Mouse (Mus musculus) limb, embryonic 12.5 days (tissue): ENCODE measurements around the gene Slc15a3. TPM values are rescaled to one million over a fixed set of nuclear protein-coding genes. Genes with fewer than 3 reads are reported as not detected.

Experiments
- ATAC-seq: fragments of 200-750 bp; cut with Nextera tagmentation; 2 replicates; pipeline ENCODE4 v1.8.0; 2017; ENCODE audit warnings: low read depth, moderate TSS enrichment; ENCODE audit not compliant: insufficient number of reproducible peaks, insufficient read depth, low FRiP score, low TSS enrichment
- H3K27ac ChIP-seq: fragments of 300-500 bp; sonication (generic); 2 replicates; pipeline ENCODE4 v1.5.1; 2016; ENCODE audit warnings: mild to moderate bottlenecking, moderate library complexity
- H3K27me3 ChIP-seq: fragments of 300-500 bp; sonication (generic); 2 replicates; pipeline ENCODE4 v1.6.1; 2016; ENCODE audit warnings: mild to moderate bottlenecking, moderate library complexity
- H3K36me3 ChIP-seq: fragments of 300-500 bp; sonication (generic); 2 replicates; pipeline ENCODE4 v1.6.1; 2016; ENCODE audit warnings: mild to moderate bottlenecking, moderate library complexity
- H3K4me1 ChIP-seq: fragments of 300-500 bp; sonication (generic); replicated peaks from 2 replicates; pipeline ENCODE4 v1.6.1; 2016
- H3K4me2 ChIP-seq: fragments of 300-500 bp; sonication (generic); 2 replicates; pipeline ENCODE4 v1.6.1; 2016; ENCODE audit warnings: mild to moderate bottlenecking, moderate library complexity
- H3K4me3 ChIP-seq: fragments of 300-500 bp; sonication (generic); replicated peaks from 2 replicates; pipeline ENCODE4 v1.5.1; 2016; ENCODE audit warnings: mild to moderate bottlenecking
- H3K9ac ChIP-seq: fragments of 300-500 bp; sonication (generic); replicated peaks from 2 replicates; pipeline ENCODE4 v1.6.1; 2016; ENCODE audit warnings: mild to moderate bottlenecking, moderate library complexity
- H3K9me3 ChIP-seq: fragments of 300-500 bp; sonication (generic); 2 replicates; pipeline ENCODE4 v1.6.1; 2016; ENCODE audit warnings: mild to moderate bottlenecking, moderate library complexity
- WGBS: fragments of 180-500 bp; shearing (Covaris S2); methylation state at CpG from one replicate; pipeline ENCODE4 v1.1.7; 2016; 5-methylcytosine and 5-hydroxymethylcytosine counted together
- polyA plus RNA-seq: library from polyadenylated mRNA; unstranded; fragments of >200 nt; fragmentation: Nextera tagmentation; extraction: Ambion mirVana; gene quantifications from 2 replicates; pipeline ENCODE4 v1.2.1, GENCODE M21; 2016

The Slc15a3 gene
- 0.23 and 0.44 TPM in 2 replicates for polyA plus RNA-seq

- 74% methylated on average over 15 of the region's 15 CpGs for WGBS
- Histone ChIP-seq H3K9me3 (no peaks in the 10 kb centered on the region), H3K4me2 (no peak within 1 kb of the TSS), H3K27ac (no peak within 1 kb of the TSS), H3K4me1 (no peaks in the 10 kb centered on the region), H3K9ac (no peak within 1 kb of the TSS), H3K27me3 (peaks cover 10% of the 10 kb centered on the region), H3K36me3 (no peaks in the 10 kb centered on the region), H3K4me3 (no peak within 1 kb of the TSS)
- no peak for ATAC-seq
Measured at GRCm38 (mm10) chr19:10839010-10839892, at the start of gene Slc15a3. Slc15a3 (plus strand) TSS chr19:10839727.

- Histone ChIP-seq H3K4me2 (no peak overlapping the region), H3K36me3 (no peaks in the 10 kb centered on the region), H3K9me3 (no peaks in the 10 kb centered on the region), H3K4me3 (no peak overlapping the region), H3K4me1 (peaks cover 4% of the 10 kb centered on the region; the same call in 1 of the 2 replicates), H3K27ac (no peak overlapping the region), H3K9ac (no peak overlapping the region), H3K27me3 (no peaks in the 10 kb centered on the region; the same call in 1 of the 2 replicates)
- 77% methylated on average over 9 of the region's 9 CpGs for WGBS
- ATAC-seq = no peak
Measured at GRCm38 (mm10) chr19:10790323-10790722, 49.2 kb upstream of the Slc15a3 start.

GRCm38 (mm10) chr19:10793044-10793443, 46.5 kb upstream of the Slc15a3 start:
- Histone ChIP-seq H3K27ac (no peak overlapping the region), H3K27me3 (no peaks in the 10 kb centered on the region; the same call in 1 of the 2 replicates), H3K9ac (no peak overlapping the region), H3K4me1 (0 out of 2 replicates have a peak, but pooled peaks cover 5% of the 10 kb centered on the region), H3K4me2 (no peak overlapping the region), H3K4me3 (no peak overlapping the region), H3K36me3 (no peaks in the 10 kb centered on the region), H3K9me3 (no peaks in the 10 kb centered on the region)
- ATAC-seq = no peak
- WGBS = 32% methylated on average over 3 of the region's 3 CpGs

- Histone ChIP-seq H3K9me3 (no peaks in the 10 kb centered on the region), H3K36me3 (no peaks in the 10 kb centered on the region), H3K9ac (no peak overlapping the region), H3K27ac (no peak overlapping the region), H3K27me3 (no peaks in the 10 kb centered on the region; the same call in 1 of the 2 replicates), H3K4me3 (no peak overlapping the region), H3K4me1 (0 out of 2 replicates have a peak, but pooled peaks cover 5% of the 10 kb centered on the region), H3K4me2 (no peak overlapping the region)
- ATAC-seq = no peak
- 86% methylated on average over 1 of the region's 1 CpGs for WGBS
Measured at GRCm38 (mm10) chr19:10794916-10795315, 44.6 kb upstream of the Slc15a3 start.

GRCm38 (mm10) chr19:10798576-10798975, 41.0 kb upstream of the Slc15a3 start:
- H3K4me1 ChIP-seq = 0 out of 2 replicates have a peak, but pooled peaks cover 5% of the 10 kb centered on the region
- no peaks in the 10 kb centered on the region for H3K9me3 ChIP-seq
- no peak for ATAC-seq
- 71% methylated on average over 10 of the region's 10 CpGs for WGBS
- H3K27ac ChIP-seq = no peak overlapping the region
- no peak overlapping the region for H3K4me2 ChIP-seq
- no peaks in the 10 kb centered on the region for H3K36me3 ChIP-seq
- no peak overlapping the region for H3K4me3 ChIP-seq
- H3K27me3 ChIP-seq = no peaks in the 10 kb centered on the region; the same call in 1 of the 2 replicates
- H3K9ac ChIP-seq = no peak overlapping the region

GRCm38 (mm10) chr19:10799155-10799554, 40.4 kb upstream of the Slc15a3 start:
- WGBS = 92% methylated on average over 17 of the region's 17 CpGs
- no peak overlapping the region for H3K4me3 ChIP-seq
- H3K36me3 ChIP-seq = no peaks in the 10 kb centered on the region
- H3K9me3 ChIP-seq = no peaks in the 10 kb centered on the region
- H3K9ac ChIP-seq = no peak overlapping the region
- H3K27me3 ChIP-seq = no peaks in the 10 kb centered on the region; the same call in 1 of the 2 replicates
- H3K27ac ChIP-seq = no peak overlapping the region
- no peak for ATAC-seq
- H3K4me2 ChIP-seq = no peak overlapping the region
- 0 out of 2 replicates have a peak, but pooled peaks cover 5% of the 10 kb centered on the region for H3K4me1 ChIP-seq

- H3K27ac ChIP-seq = no peak overlapping the region
- 83% methylated on average over 6 of the region's 6 CpGs for WGBS
- no peaks in the 10 kb centered on the region for H3K4me1 ChIP-seq
- no peaks in the 10 kb centered on the region; the same call in 1 of the 2 replicates for H3K27me3 ChIP-seq
- no peak overlapping the region for H3K4me3 ChIP-seq
- no peak overlapping the region for H3K9ac ChIP-seq
- H3K4me2 ChIP-seq = no peak overlapping the region
- no peaks in the 10 kb centered on the region for H3K36me3 ChIP-seq
- no peak for ATAC-seq
- H3K9me3 ChIP-seq = no peaks in the 10 kb centered on the region
Measured at GRCm38 (mm10) chr19:10801070-10801469, 38.5 kb upstream of the Slc15a3 start.

- Histone ChIP-seq H3K36me3 (no peaks in the 10 kb centered on the region), H3K27me3 (no peaks in the 10 kb centered on the region; the same call in 1 of the 2 replicates), H3K9me3 (no peaks in the 10 kb centered on the region), H3K9ac (no peak overlapping the region), H3K4me2 (no peak overlapping the region), H3K4me1 (no peaks in the 10 kb centered on the region), H3K4me3 (no peak overlapping the region), H3K27ac (no peak overlapping the region)
- 91% methylated on average over 6 of the region's 6 CpGs for WGBS
- no peak for ATAC-seq
Measured at GRCm38 (mm10) chr19:10801906-10802305, 37.6 kb upstream of the Slc15a3 start.

GRCm38 (mm10) chr19:10803751-10804150, 35.8 kb upstream of the Slc15a3 start:
- Histone ChIP-seq H3K4me2 (no peak overlapping the region), H3K4me3 (no peak overlapping the region), H3K36me3 (no peaks in the 10 kb centered on the region), H3K9me3 (no peaks in the 10 kb centered on the region), H3K27ac (no peak overlapping the region), H3K9ac (no peak overlapping the region), H3K27me3 (no peaks in the 10 kb centered on the region; the same call in 1 of the 2 replicates), H3K4me1 (no peaks in the 10 kb centered on the region)
- no peak for ATAC-seq
- WGBS = 81% methylated on average over 5 of the region's 5 CpGs

- no peak overlapping the region for H3K27ac ChIP-seq
- no peaks in the 10 kb centered on the region for H3K4me1 ChIP-seq
- H3K4me3 ChIP-seq = no peak overlapping the region
- H3K27me3 ChIP-seq = no peaks in the 10 kb centered on the region
- no peak overlapping the region for H3K4me2 ChIP-seq
- WGBS = 86% methylated on average over 2 of the region's 2 CpGs
- no peaks in the 10 kb centered on the region for H3K9me3 ChIP-seq
- no peaks in the 10 kb centered on the region for H3K36me3 ChIP-seq
- H3K9ac ChIP-seq = no peak overlapping the region
- ATAC-seq = no peak
Measured at GRCm38 (mm10) chr19:10804850-10805660, 34.5 kb upstream of the Slc15a3 start.
